Mouse (Mus musculus) thymus, adult 2 months (tissue): Measurements from ENCODE around the gene Hspa1b.

Source experiments
- CTCF ChIP-seq: fragments of 200-500 bp; IDR thresholded peaks from 2 replicates; pipeline ENCODE4 v1.5.1; 2012; ENCODE audit warnings: mild to moderate bottlenecking, control low read depth, low read length, moderate library complexity, borderline replicate concordance; ENCODE audit not compliant: control insufficient read depth, poor library complexity, insufficient read depth; ENCODE audit errors: extremely low read depth
- POLR2A ChIP-seq: fragments of 200-500 bp; IDR thresholded peaks from 2 replicates; pipeline ENCODE4 v1.6.1; 2012; ENCODE audit warnings: mild to moderate bottlenecking, low read length, control low read depth, moderate library complexity; ENCODE audit not compliant: control insufficient read depth, poor library complexity, insufficient read depth; ENCODE audit errors: extremely low read depth

- TF ChIP-seq POLR2A (no peak), CTCF (no peak)
Measured at GRCm38 (mm10) chr17:34978239-34978638, 19.2 kb upstream of the Hspa1b start.
